Mouse (Mus musculus): ENCODE measurements around the gene Tmem63a. TPM values are rescaled to one million over a fixed set of nuclear protein-coding genes. Genes with fewer than 3 reads are reported as not detected.

Gene Tmem63a
- polyA plus RNA-seq, 1 experiment: 6.7 TPM

DNA sequence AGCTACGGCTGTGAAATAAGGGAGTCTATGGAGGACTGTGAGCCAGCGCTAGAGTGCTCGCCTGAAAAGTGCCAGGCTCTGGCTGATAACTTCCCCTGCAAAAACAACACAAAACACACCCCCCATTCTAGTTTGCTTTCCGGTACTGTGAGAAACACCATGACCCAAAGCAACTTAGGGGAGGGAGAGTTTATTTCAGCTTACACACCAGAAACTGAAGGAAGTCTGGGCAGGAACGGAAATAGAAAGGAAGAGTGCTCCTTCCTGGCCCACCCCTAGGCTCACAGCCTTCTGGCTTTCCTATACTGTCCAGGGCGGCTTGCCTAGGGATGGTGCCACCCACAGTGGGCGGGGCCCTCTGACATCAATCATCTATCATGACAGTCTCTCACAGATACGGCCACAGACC is 14.8 kb downstream of the Tmem63a start:
- TF ChIP-seq FLI1 (IDR thresholded peaks at IDR 0.05; ENCODE audit: low read length): no peak
- TF ChIP-seq GATA1 (IDR thresholded peaks at IDR 0.05; ENCODE audit: borderline replicate concordance, low read length): no peak
- H3K36me3 ChIP-seq (replicated peaks; ENCODE audit: low read length): peaks cover 95% of the 10 kb centered on the region
- H3K4me1 ChIP-seq: peaks cover 33% of the 10 kb centered on the region
- H3K27me3 ChIP-seq (replicated peaks): no peaks in the 10 kb centered on the region
- peak overlapping the region; percentile 66 for H3K4me3 ChIP-seq (replicated peaks)
- no peaks in the 10 kb centered on the region for H3K9me3 ChIP-seq

GRCm38 (mm10) chr1:180957989-180958388 is 15.8 kb downstream of the Tmem63a start:
- TF ChIP-seq FLI1 (IDR thresholded peaks at IDR 0.05; ENCODE audit: low read length) (no peak), GATA1 (IDR thresholded peaks at IDR 0.05; ENCODE audit: borderline replicate concordance, low read length) (no peak)
- H3K4me3 ChIP-seq (replicated peaks): no peak overlapping the region
- H3K9me3 ChIP-seq: no peaks in the 10 kb centered on the region
- no peaks in the 10 kb centered on the region for H3K27me3 ChIP-seq (replicated peaks)
- H3K36me3 ChIP-seq (replicated peaks; ENCODE audit: low read length): peaks cover 94% of the 10 kb centered on the region
- H3K4me1 ChIP-seq: peaks cover 35% of the 10 kb centered on the region

DNA sequence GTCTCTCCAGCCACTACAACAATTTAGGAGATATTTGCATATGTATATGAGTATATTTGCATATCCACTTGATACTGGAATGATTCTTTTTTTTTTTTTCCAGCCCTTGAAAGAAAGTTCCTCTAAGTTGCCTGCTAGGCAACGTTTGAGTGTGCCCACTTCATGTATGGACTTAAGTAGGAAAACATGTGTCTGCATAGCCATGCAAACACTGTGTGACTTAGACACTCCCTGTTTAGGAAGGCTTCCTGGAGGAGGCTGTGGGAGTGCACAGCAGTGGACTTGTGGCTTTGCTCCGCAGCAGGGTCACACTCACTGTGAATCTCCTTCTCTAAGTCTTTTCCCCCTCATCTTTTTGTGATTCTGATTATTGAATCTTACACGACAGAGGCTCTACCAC is 16.7 kb downstream of the Tmem63a start:
- H3K27me3 ChIP-seq (replicated peaks): no peaks in the 10 kb centered on the region
- H3K36me3 ChIP-seq (replicated peaks; ENCODE audit: low read length): peaks cover 94% of the 10 kb centered on the region
- H3K4me3 ChIP-seq (replicated peaks): no peak overlapping the region
- TF ChIP-seq FLI1 (IDR thresholded peaks at IDR 0.05; ENCODE audit: low read length) (no peak), GATA1 (IDR thresholded peaks at IDR 0.05; ENCODE audit: borderline replicate concordance, low read length) (no peak)
- peaks cover 38% of the 10 kb centered on the region for H3K4me1 ChIP-seq
- no peaks in the 10 kb centered on the region for H3K9me3 ChIP-seq

DNA sequence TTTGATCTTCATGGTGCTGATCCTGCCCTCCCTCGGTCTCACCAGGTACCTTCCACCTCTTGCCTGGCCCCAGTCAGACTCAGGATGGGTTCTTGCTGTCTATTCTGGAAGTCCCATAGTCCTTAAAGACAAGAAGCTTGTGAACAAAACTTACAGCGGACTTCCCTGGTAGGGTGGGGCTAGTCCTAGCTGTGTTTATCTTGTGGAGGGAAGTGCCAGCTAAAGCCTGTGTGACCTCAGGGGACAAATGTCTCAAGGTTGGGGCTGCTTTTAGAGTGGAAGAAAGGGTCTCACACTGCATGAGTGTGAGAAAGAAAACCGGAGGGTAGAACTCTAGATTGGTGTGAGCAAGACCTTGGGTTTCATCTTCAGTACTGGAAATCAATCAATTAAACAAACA is 23.6 kb downstream of the Tmem63a start:
- no peaks in the 10 kb centered on the region for H3K9me3 ChIP-seq
- H3K4me3 ChIP-seq (replicated peaks): no peak overlapping the region
- peaks cover 98% of the 10 kb centered on the region for H3K36me3 ChIP-seq (replicated peaks; ENCODE audit: low read length)
- peaks cover 5% of the 10 kb centered on the region; the same call in 1 of the 2 replicates for H3K4me1 ChIP-seq
- no peak for TF ChIP-seq FLI1 (IDR thresholded peaks at IDR 0.05; ENCODE audit: low read length)
- no peak for TF ChIP-seq GATA1 (IDR thresholded peaks at IDR 0.05; ENCODE audit: borderline replicate concordance, low read length)
- no peaks in the 10 kb centered on the region for H3K27me3 ChIP-seq (replicated peaks)

GRCm38 (mm10) chr1:180966542-180966941 is 24.4 kb downstream of the Tmem63a start:
- Histone ChIP-seq H3K27me3 (replicated peaks) (no peaks in the 10 kb centered on the region), H3K4me3 (replicated peaks) (no peak overlapping the region), H3K4me1 (peaks cover 5% of the 10 kb centered on the region; the same call in 1 of the 2 replicates), H3K36me3 (replicated peaks; ENCODE audit: low read length) (peaks cover 97% of the 10 kb centered on the region), H3K9me3 (no peaks in the 10 kb centered on the region)
- TF ChIP-seq FLI1 (IDR thresholded peaks at IDR 0.05; ENCODE audit: low read length) (no peak), GATA1 (IDR thresholded peaks at IDR 0.05; ENCODE audit: borderline replicate concordance, low read length) (no peak)

DNA sequence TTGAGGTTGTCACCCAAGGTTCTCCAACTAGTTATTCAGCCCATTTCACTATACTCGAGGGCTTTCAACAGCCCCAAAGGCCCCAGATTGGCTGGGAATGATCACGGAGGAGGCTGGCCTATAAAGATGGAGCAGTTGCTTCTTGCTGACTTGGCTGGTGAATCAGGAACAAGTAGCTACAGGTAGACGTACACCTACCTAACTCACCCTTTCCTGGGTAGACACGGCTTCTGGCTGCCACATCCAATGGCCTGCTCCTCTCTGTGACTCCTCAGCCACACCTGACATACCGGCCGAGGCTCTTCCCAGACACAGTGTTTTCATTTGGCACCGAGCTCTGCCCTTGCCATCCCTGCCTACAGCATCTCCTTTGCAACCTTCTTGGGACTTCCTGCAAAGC is 25.1 kb downstream of the Tmem63a start:
- Histone ChIP-seq H3K36me3 (replicated peaks; ENCODE audit: low read length) (peaks cover 96% of the 10 kb centered on the region), H3K9me3 (no peaks in the 10 kb centered on the region), H3K27me3 (replicated peaks) (no peaks in the 10 kb centered on the region), H3K4me1 (peaks cover 11% of the 10 kb centered on the region), H3K4me3 (replicated peaks) (no peak overlapping the region)
- TF ChIP-seq FLI1 (IDR thresholded peaks at IDR 0.05; ENCODE audit: low read length) (no peak), GATA1 (IDR thresholded peaks at IDR 0.05; ENCODE audit: borderline replicate concordance, low read length) (no peak)

GRCm38 (mm10) chr1:180972941-180973340 is 30.8 kb downstream of the Tmem63a start:
- peaks cover 38% of the 10 kb centered on the region for H3K4me1 ChIP-seq
- TF ChIP-seq FLI1 (IDR thresholded peaks at IDR 0.05; ENCODE audit: low read length): no peak
- no peak for TF ChIP-seq GATA1 (IDR thresholded peaks at IDR 0.05; ENCODE audit: borderline replicate concordance, low read length)
- H3K4me3 ChIP-seq (replicated peaks): peak overlapping the region; percentile 50
- peaks cover 2% of the 10 kb centered on the region for H3K27me3 ChIP-seq (replicated peaks)
- no peaks in the 10 kb centered on the region for H3K9me3 ChIP-seq
- H3K36me3 ChIP-seq (replicated peaks; ENCODE audit: low read length): peaks cover 85% of the 10 kb centered on the region

DNA sequence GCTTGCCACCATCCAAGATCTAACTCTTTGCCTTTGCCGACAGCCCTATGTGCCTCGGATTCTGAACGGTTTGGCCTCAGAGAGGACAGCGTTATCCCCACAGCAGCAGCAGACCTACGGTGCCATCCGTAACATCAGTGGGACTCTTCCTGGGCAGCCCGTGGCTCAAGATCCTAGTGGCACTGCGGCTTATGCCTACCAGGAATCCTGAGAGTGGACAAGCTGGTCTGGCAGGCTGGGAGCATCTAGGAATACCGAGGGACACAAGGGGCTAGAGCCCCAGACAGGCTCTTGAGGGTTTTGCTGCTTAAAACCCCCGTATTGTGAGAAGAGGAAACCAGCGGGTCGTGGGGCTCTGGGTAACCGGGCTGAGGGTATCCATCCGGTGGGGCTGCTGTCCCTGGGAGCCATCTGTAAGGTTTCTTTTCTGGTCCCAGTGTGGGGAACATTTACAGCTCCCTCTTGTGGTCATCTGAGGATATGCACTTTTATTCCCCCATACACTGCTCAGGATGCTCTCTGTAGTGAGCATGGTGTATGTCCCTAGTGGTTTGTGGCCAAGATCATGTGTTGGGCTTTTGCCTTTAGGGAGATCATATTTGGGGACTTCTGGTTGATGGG is 32.1 kb downstream of the Tmem63a start:
- TF ChIP-seq FLI1 (IDR thresholded peaks at IDR 0.05; ENCODE audit: low read length): no peak
- TF ChIP-seq GATA1 (IDR thresholded peaks at IDR 0.05; ENCODE audit: borderline replicate concordance, low read length): no peak
- peaks cover 10% of the 10 kb centered on the region for H3K27me3 ChIP-seq (replicated peaks)
- H3K4me1 ChIP-seq: peaks cover 38% of the 10 kb centered on the region
- H3K4me3 ChIP-seq (replicated peaks): no peak overlapping the region
- H3K36me3 ChIP-seq (replicated peaks; ENCODE audit: low read length): peaks cover 72% of the 10 kb centered on the region
- H3K9me3 ChIP-seq: 0 out of 2 replicates have a peak, but pooled peaks cover 3% of the 10 kb centered on the region

- Histone ChIP-seq H3K36me3 (replicated peaks; ENCODE audit: low read length) (peaks cover 54% of the 10 kb centered on the region), H3K9me3 (0 out of 2 replicates have a peak, but pooled peaks cover 3% of the 10 kb centered on the region), H3K4me1 (peaks cover 50% of the 10 kb centered on the region), H3K4me3 (replicated peaks) (no peak overlapping the region), H3K27me3 (replicated peaks) (peaks cover 13% of the 10 kb centered on the region)
- no peak for TF ChIP-seq FLI1 (IDR thresholded peaks at IDR 0.05; ENCODE audit: low read length)
- no peak for TF ChIP-seq GATA1 (IDR thresholded peaks at IDR 0.05; ENCODE audit: borderline replicate concordance, low read length)
These were observed 34.1 kb downstream of the Tmem63a start for GRCm38 (mm10) chr1:180976110-180976679.

DNA sequence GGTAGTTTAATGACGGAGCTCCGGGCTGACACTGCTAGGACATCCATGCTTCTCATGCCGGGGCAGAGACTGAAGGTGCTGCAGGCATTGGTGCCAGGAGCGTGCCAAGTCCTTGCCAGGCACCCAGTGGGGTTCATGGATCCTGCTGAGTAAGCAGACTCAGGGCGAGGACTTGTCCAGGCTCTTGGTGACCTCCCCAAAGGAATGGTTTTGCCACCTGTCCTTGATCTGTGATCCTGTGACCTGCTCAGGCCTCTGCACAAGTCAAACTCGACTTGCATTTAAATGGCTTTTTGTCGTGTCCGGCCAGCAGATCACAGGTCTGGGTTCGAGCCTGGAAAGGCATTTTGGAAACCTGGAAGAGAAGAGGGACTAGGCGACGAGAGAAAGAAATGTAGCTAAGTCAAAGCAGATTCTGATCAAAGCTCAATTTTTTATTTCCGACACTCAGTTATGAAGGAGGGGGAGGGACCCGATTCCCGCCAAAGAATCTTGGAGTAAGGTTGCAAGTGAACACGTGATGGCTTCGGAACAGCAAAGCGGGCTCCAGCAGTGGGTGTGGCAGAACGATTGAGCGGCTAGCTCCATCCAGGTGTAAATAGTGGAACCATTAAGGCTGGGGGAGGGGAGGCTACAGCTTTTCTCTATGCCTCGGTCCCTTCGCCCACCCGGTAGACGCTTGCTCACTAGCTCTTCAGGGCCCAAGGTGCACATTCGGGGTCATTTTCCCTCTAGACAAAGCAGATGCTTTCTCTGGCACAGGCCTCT is 37.5 kb downstream of the Tmem63a start:
- TF ChIP-seq GATA1 (IDR thresholded peaks at IDR 0.05; ENCODE audit: borderline replicate concordance, low read length): no peak
- no peak for TF ChIP-seq FLI1 (IDR thresholded peaks at IDR 0.05; ENCODE audit: low read length)
- Histone ChIP-seq H3K36me3 (replicated peaks; ENCODE audit: low read length) (peaks cover 22% of the 10 kb centered on the region), H3K4me3 (replicated peaks) (no peak overlapping the region), H3K4me1 (peaks cover 27% of the 10 kb centered on the region), H3K9me3 (0 out of 2 replicates have a peak, but pooled peaks cover 3% of the 10 kb centered on the region), H3K27me3 (replicated peaks) (peaks cover 19% of the 10 kb centered on the region)

Data from megakaryocyte, embryonic 14.5 days (primary cell).